25 mouse cellular contexts compared by ENCODE assay signal in genomic region chr10:108804380-108804779, GRCm38 (mm10).
DNase-seq lines count a peak whose midpoint lies in the region; TF ChIP-seq lines count a peak whose summit lies in the region.
"Had no signal": no experiment of that assay in that cellular context is flagged by ENCODE, and none has a peak within 500 bp of the region (broad histone marks: within the 10 kb centered on the region; RNA-seq: fewer than 3 reads in every experiment).

No protein-coding gene starts in this region.

- H3K27ac ChIP-seq in layer of hippocampus, adult 2 months: peak overlapping the region; percentile 32; the same call in 1 of the 2 replicates
- H3K27ac ChIP-seq: kidney, embryonic 15.5 days; limb, embryonic 12.5 days; midbrain, embryonic 12.5 days; neural tube, embryonic 12.5 days had no signal

- no peak for DNase-seq in layer of hippocampus, adult 2 months (ENCODE audit: low spot score in 2 of 2)
- no peak for DNase-seq in layer of hippocampus, adult 9-10 months (ENCODE audit: low spot score)
- peak; percentile 3 for DNase-seq in adipocyte (ENCODE audit: low spot score)
- peak; percentile 56 for DNase-seq in brain, adult 2 months (ENCODE audit: low read depth, low spot score)
- peak; percentile 46 for DNase-seq in gastrocnemius, postnatal 25 days
- no peak for DNase-seq in ovary, postnatal 36 days (ENCODE audit: low spot score)
- no peak for DNase-seq in ovary, postnatal 14 days (ENCODE audit: low spot score)
- DNase-seq: adrenal gland, adult 2 months; adrenal gland, postnatal 36 days; B cell, adult 2 months; cerebellum, adult 2 months; cerebellum, postnatal 14 days; heart, postnatal 14 days; kidney, adult 18-20 months; kidney, postnatal 36 days; layer of hippocampus, adult 9-11 months; right cerebral cortex, postnatal 14 days; spleen, adult 18-20 months; thymus, postnatal 25 days had no signal

- H3K4me3 ChIP-seq in layer of hippocampus, adult 2 months: no peak overlapping the region
- H3K4me3 ChIP-seq: erythroblast, embryonic 14.5 days; kidney, embryonic 15.5 days; limb, embryonic 12.5 days; midbrain, embryonic 12.5 days; myocyte; neural tube, embryonic 12.5 days had no signal

- TF ChIP-seq CTCF in layer of hippocampus, adult 2 months (conservative IDR thresholded peaks at IDR 0.05): no peak

Comparison
In these comparisons a context has a peak if more than half of its experiments do, and no peak if none do; other contexts are left out.
1. DNase-seq: peak in adipocyte (single experiment), brain, adult 2 months (single experiment) and gastrocnemius, postnatal 25 days (single experiment); none in layer of hippocampus, adult 2 months (0 of 2), layer of hippocampus, adult 9-10 months (single experiment), ovary, postnatal 36 days (single experiment) and ovary, postnatal 14 days (single experiment).